Mouse (Mus musculus): ENCODE measurements around the gene Dnmt3b.
"Not testable (repeated sequence)": the region's sequence is repeated elsewhere in the genome, so short reads cannot be mapped to it uniquely, and the experiment has no call there.

Dnmt3b gene

GRCm38 (mm10) chr2:153633259-153633658 is 16.0 kb upstream of the Dnmt3b start:
- DNase-seq (ENCODE audit: low spot score), result no peak

- DNase-seq (ENCODE audit: low spot score), result no peak
These were observed 10.1 kb upstream of the Dnmt3b start for GRCm38 (mm10) chr2:153638977-153639680.

GRCm38 (mm10) chr2:153642496-153642895 is 6.8 kb upstream of the Dnmt3b start:
- no peak for DNase-seq (ENCODE audit: low spot score)

- DNase-seq (ENCODE audit: low spot score), result no peak
These were observed 6.3 kb upstream of the Dnmt3b start for GRCm38 (mm10) chr2:153642999-153643398.

GRCm38 (mm10) chr2:153648773-153649297 is 415 bp upstream of the Dnmt3b start:
- no peak for DNase-seq (ENCODE audit: low spot score)

GRCm38 (mm10) chr2:153650014-153650687 is 901 bp downstream of the Dnmt3b start:
- DNase-seq (ENCODE audit: low spot score), result no peak

GRCm38 (mm10) chr2:153651681-153652080 is 2.4 kb downstream of the Dnmt3b start:
- no peak for DNase-seq (ENCODE audit: low spot score)

- DNase-seq (ENCODE audit: low spot score), result not testable (repeated sequence)
These were observed 8.4 kb downstream of the Dnmt3b start for GRCm38 (mm10) chr2:153657659-153658058.

- no peak for DNase-seq (ENCODE audit: low spot score)
These were observed 11.4 kb downstream of the Dnmt3b start for GRCm38 (mm10) chr2:153660616-153661015.

GRCm38 (mm10) chr2:153665401-153665800 is 16.2 kb downstream of the Dnmt3b start:
- DNase-seq (ENCODE audit: low spot score), result no peak

GRCm38 (mm10) chr2:153668754-153669376 is 19.6 kb downstream of the Dnmt3b start:
- DNase-seq (ENCODE audit: low spot score), result no peak

- no peak for DNase-seq (ENCODE audit: low spot score)
These were observed 20.9 kb downstream of the Dnmt3b start for GRCm38 (mm10) chr2:153670111-153670510.

- no peak for DNase-seq (ENCODE audit: low spot score)
These were observed 23.4 kb downstream of the Dnmt3b start for GRCm38 (mm10) chr2:153672619-153673018.

GRCm38 (mm10) chr2:153675364-153675763 is 26.1 kb downstream of the Dnmt3b start:
- not testable (repeated sequence) for DNase-seq (ENCODE audit: low spot score)

- DNase-seq (ENCODE audit: low spot score), result no peak
These were observed 27.7 kb downstream of the Dnmt3b start for GRCm38 (mm10) chr2:153676944-153677343.

- no peak for DNase-seq (ENCODE audit: low spot score)
These were observed 28.3 kb downstream of the Dnmt3b start for GRCm38 (mm10) chr2:153677550-153677949.

GRCm38 (mm10) chr2:153679959-153680358 is 30.7 kb downstream of the Dnmt3b start:
- DNase-seq (ENCODE audit: low spot score), result no peak

- DNase-seq (ENCODE audit: low spot score), result not testable (repeated sequence)
These were observed 44.2 kb downstream of the Dnmt3b start for GRCm38 (mm10) chr2:153693413-153693812.

- DNase-seq (ENCODE audit: low spot score), result no peak
These were observed 45.3 kb downstream of the Dnmt3b start for GRCm38 (mm10) chr2:153694462-153695085.

GRCm38 (mm10) chr2:153696352-153696751 is 47.1 kb downstream of the Dnmt3b start, which contains the start of gene Dnmt3c:
Gene Dnmt3c (plus strand): TSS chr2:153696652.
- no peak for DNase-seq (ENCODE audit: low spot score)

GRCm38 (mm10) chr2:153703389-153703788 is 54.1 kb downstream of the Dnmt3b start:
- DNase-seq (ENCODE audit: low spot score), result no peak

- no peak for DNase-seq (ENCODE audit: low spot score)
These were observed 61.6 kb downstream of the Dnmt3b start for GRCm38 (mm10) chr2:153710701-153711330.
